25 mouse cellular contexts compared by ENCODE assay signal in genomic region chr1:126544471-126544870, GRCm38 (mm10).
DNase-seq lines count a peak whose midpoint lies in the region; ATAC-seq lines count a peak whose summit lies in the region.
"Had no signal": no experiment of that assay in that cellular context is flagged by ENCODE, and none has a peak within 500 bp of the region (broad histone marks: within the 10 kb centered on the region; RNA-seq: fewer than 3 reads in every experiment).

No protein-coding gene starts in this region.

- peak; percentile 90 for DNase-seq in heart, adult 11 months
- DNase-seq in intestine, embryonic 14.5 days (ENCODE audit: low spot score), result peak; percentile 32
- peak; percentile 22 for DNase-seq in NIH3T3 (ENCODE audit: low read depth)
- no peak for DNase-seq in spleen, adult 12 weeks (ENCODE audit: low spot score)
- DNase-seq: adrenal gland, adult 2 months; adrenal gland, postnatal 10 days; adrenal gland, postnatal 25 days; B cell, adult 2 months; cerebellum, adult 11 months; cerebellum, adult 18-20 months; cerebellum, adult 8-10 months; cerebellum, adult 9-11 months; cerebellum, postnatal 14 days; cerebellum, postnatal 36 days; embryo, embryonic 11 days; forebrain, postnatal 0 days had no signal

- no peak for ATAC-seq in heart, embryonic 11.5 days (replicated peaks; ENCODE audit: insufficient number of reproducible peaks, low FRiP score, low TSS enrichment)
- ATAC-seq in intestine, embryonic 14.5 days (replicated peaks; ENCODE audit: low FRiP score, low TSS enrichment, low read depth), result no peak
- no peak for ATAC-seq in intestine, embryonic 16.5 days
- ATAC-seq: CD4-positive, CD25-positive, alpha-beta regulatory T cell, adult 4 months; forebrain, embryonic 13.5 days; forebrain, embryonic 15.5 days; forebrain, postnatal 0 days had no signal

- H3K4me3 ChIP-seq in heart, embryonic 11.5 days (ENCODE audit: low read depth, low read length), result no peak overlapping the region
- no peak overlapping the region for H3K4me3 ChIP-seq in intestine, embryonic 14.5 days (ENCODE audit: low read depth, low read length)
- no peak overlapping the region for H3K4me3 ChIP-seq in intestine, embryonic 16.5 days (ENCODE audit: low read length)
- H3K4me3 ChIP-seq: embryonic facial prominence, embryonic 13.5 days; embryonic facial prominence, embryonic 15.5 days; forebrain, embryonic 13.5 days; forebrain, embryonic 15.5 days had no signal

- WGBS in heart, embryonic 11.5 days (ENCODE audit: insufficient replicate concordance), result 44% methylated on average over 4 of the region's 4 CpGs
- WGBS in intestine, embryonic 14.5 days, result 56% methylated on average over 4 of the region's 4 CpGs
- WGBS in intestine, embryonic 16.5 days, result 64% methylated on average over 4 of the region's 4 CpGs

- H3K4me1 ChIP-seq in heart, embryonic 11.5 days (ENCODE audit: control insufficient read depth, insufficient read depth, low read length), result no peaks in the 10 kb centered on the region
- H3K4me1 ChIP-seq in intestine, embryonic 14.5 days (replicated peaks; ENCODE audit: control insufficient read depth, insufficient read depth, low read length), result no peaks in the 10 kb centered on the region
- no peaks in the 10 kb centered on the region for H3K4me1 ChIP-seq in intestine, embryonic 16.5 days (ENCODE audit: control insufficient read depth, insufficient read depth, low read length)
- H3K4me1 ChIP-seq: embryonic facial prominence, embryonic 15.5 days; forebrain, embryonic 15.5 days had no signal

- H3K27ac ChIP-seq in heart, embryonic 11.5 days (ENCODE audit: low read depth, low read length), result no peak overlapping the region
- no peak overlapping the region for H3K27ac ChIP-seq in intestine, embryonic 14.5 days (ENCODE audit: low read depth)
- H3K27ac ChIP-seq in intestine, embryonic 16.5 days (ENCODE audit: low read length), result no peak overlapping the region
- H3K27ac ChIP-seq: embryonic facial prominence, embryonic 13.5 days; embryonic facial prominence, embryonic 15.5 days; forebrain, embryonic 13.5 days; forebrain, embryonic 15.5 days had no signal

- no peak overlapping the region for H3K4me2 ChIP-seq in heart, embryonic 11.5 days
- no peak overlapping the region for H3K4me2 ChIP-seq in intestine, embryonic 14.5 days (ENCODE audit: low read length)
- no peak overlapping the region for H3K4me2 ChIP-seq in intestine, embryonic 16.5 days (ENCODE audit: low read depth, low read length)
- H3K4me2 ChIP-seq: embryonic facial prominence, embryonic 13.5 days; embryonic facial prominence, embryonic 15.5 days; forebrain, embryonic 13.5 days; forebrain, embryonic 15.5 days had no signal

- no peaks in the 10 kb centered on the region for H3K27me3 ChIP-seq in heart, embryonic 11.5 days (ENCODE audit: control insufficient read depth, insufficient read depth, low read length)
- no peaks in the 10 kb centered on the region for H3K27me3 ChIP-seq in intestine, embryonic 14.5 days (replicated peaks; ENCODE audit: control insufficient read depth, insufficient read depth, low read length)
- no peaks in the 10 kb centered on the region for H3K27me3 ChIP-seq in intestine, embryonic 16.5 days (replicated peaks; ENCODE audit: control insufficient read depth, insufficient read depth, low read length)
- H3K27me3 ChIP-seq: CH12.LX; embryonic facial prominence, embryonic 13.5 days; embryonic facial prominence, embryonic 15.5 days; forebrain, embryonic 13.5 days; forebrain, embryonic 15.5 days had no signal

- H3K9ac ChIP-seq in heart, embryonic 11.5 days (ENCODE audit: low read depth, low read length), result no peak overlapping the region
- no peak overlapping the region for H3K9ac ChIP-seq in intestine, embryonic 14.5 days (ENCODE audit: low read length)
- H3K9ac ChIP-seq in intestine, embryonic 16.5 days (ENCODE audit: low read depth, low read length), result no peak overlapping the region
- H3K9ac ChIP-seq: embryonic facial prominence, embryonic 13.5 days; embryonic facial prominence, embryonic 15.5 days; forebrain, embryonic 13.5 days; forebrain, embryonic 15.5 days; forebrain, postnatal 0 days had no signal

- no peaks in the 10 kb centered on the region for H3K9me3 ChIP-seq in heart, embryonic 11.5 days (replicated peaks; ENCODE audit: control insufficient read depth, low read length)
- H3K9me3 ChIP-seq in intestine, embryonic 14.5 days (ENCODE audit: control insufficient read depth, low read length), result no peaks in the 10 kb centered on the region
- H3K9me3 ChIP-seq in intestine, embryonic 16.5 days (ENCODE audit: control insufficient read depth, low read length), result no peaks in the 10 kb centered on the region
- H3K9me3 ChIP-seq: embryonic facial prominence, embryonic 13.5 days; embryonic facial prominence, embryonic 15.5 days; forebrain, embryonic 13.5 days; forebrain, embryonic 15.5 days had no signal

- H3K36me3 ChIP-seq in heart, embryonic 11.5 days (ENCODE audit: control insufficient read depth, insufficient read depth, low read length), result no peaks in the 10 kb centered on the region
- H3K36me3 ChIP-seq in intestine, embryonic 14.5 days (ENCODE audit: control insufficient read depth, insufficient read depth, low read length), result no peaks in the 10 kb centered on the region
- no peaks in the 10 kb centered on the region for H3K36me3 ChIP-seq in intestine, embryonic 16.5 days (ENCODE audit: control insufficient read depth, insufficient read depth, low read length)
- H3K36me3 ChIP-seq: embryonic facial prominence, embryonic 13.5 days; embryonic facial prominence, embryonic 15.5 days; forebrain, embryonic 15.5 days; G1E had no signal
